Mouse (Mus musculus) heart, postnatal 25 days (tissue): ENCODE data around the gene Cyb5r3. TPM values are rescaled to one million over a fixed set of nuclear protein-coding genes. Genes with fewer than 3 reads are reported as not detected.
A peak's percentile ranks its signal among the peaks of the same experiment; 100 is the strongest.
"Not testable (repeated sequence)": the region's sequence is repeated elsewhere in the genome, so short reads cannot be mapped to it uniquely, and the experiment has no call there.

Experiments used
- DNase-seq: peaks from one replicate; pipeline ENCODE4 v3.0.0; 2022; ENCODE audit warnings: low spot score
- intact Hi-C: fragments of 180-260 bp; cut with DNase I; formaldehyde crosslinking; loops from one replicate; pipeline ENCODE4 v1.15.1; 2025
- total RNA-seq, 2 experiments: library from RNA; stranded (reverse); gene quantifications; 2 replicates each; pipeline ENCODE4 v1.2.3; 2021

The Cyb5r3 gene
- total RNA-seq, 2 experiments from 2014 or later = 80.4 to 85.5 TPM

DNA sequence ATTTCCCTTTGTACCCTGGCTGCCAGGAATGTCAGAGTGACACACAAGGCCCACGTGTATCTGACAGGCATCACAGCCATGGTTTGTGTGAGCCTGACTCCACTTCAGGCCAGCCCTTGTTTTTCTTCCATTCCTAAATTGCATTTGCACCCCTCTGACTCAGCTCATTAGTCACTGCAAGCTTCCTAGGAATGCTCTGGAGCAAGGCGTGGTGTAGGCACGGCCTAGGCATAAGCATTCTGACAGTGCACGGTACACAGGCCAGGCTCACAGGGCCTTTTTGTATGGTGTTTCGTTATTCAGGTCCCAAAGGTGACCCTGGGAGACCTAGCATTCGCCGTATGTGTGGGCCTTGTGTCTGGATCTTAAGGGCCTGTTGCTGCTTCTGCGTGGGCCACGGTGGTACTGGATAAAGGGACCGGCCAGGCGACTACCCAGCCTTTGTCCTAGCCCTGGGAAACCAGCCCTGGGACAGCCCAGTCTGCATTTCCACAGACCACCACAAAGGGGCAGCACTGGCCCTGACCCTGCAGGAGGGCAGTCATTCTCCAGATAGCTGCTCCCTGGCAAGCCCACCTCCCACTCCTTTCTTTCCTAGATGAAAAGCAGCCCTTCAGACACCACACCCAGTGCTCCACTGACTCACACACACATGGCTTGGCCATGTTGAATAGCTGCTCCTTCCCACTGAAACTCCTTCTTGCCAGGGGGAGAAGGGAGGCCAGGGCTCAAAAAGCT is 15.3 kb downstream of the Cyb5r3 start:
- DNase-seq = peak; percentile 62
- intact Hi-C loops = loop anchor here (5.0 kb wide), 2 partner anchors 50 to 360 kb away; no protein-coding TSS in a partner anchor

- intact Hi-C loops = loop anchor here (1.0 to 5.0 kb wide), 3 partner anchors 51 to 361 kb away; no protein-coding TSS in a partner anchor
- no peak for DNase-seq
These were observed 16.5 kb downstream of the Cyb5r3 start for GRCm38 (mm10) chr15:83155672-83156419.

DNA sequence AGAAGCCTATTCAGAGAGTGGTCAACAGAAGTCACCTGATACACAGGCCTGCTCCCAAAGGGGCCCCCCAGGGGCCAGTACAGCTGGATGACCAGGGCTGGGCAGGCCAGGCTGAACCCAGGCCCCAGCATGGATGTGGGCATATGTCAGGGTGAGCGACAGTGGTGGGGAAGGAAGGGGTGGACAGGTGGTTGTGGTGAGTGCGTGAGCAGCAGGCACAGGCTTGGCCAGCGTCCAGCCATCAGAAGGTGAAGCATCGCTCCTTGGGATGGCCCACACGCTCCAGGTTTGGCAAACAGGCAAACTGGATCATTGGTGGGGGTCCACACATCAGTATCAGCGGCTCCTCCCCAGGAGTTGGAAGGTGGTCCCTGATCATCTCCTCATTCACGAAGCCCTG is 18.1 kb downstream of the Cyb5r3 start:
- intact Hi-C loops = no loop called here
- no peak for DNase-seq

- intact Hi-C loops = no loop called here
- DNase-seq = no peak
These were observed 21.7 kb downstream of the Cyb5r3 start for GRCm38 (mm10) chr15:83150694-83151093.

DNA sequence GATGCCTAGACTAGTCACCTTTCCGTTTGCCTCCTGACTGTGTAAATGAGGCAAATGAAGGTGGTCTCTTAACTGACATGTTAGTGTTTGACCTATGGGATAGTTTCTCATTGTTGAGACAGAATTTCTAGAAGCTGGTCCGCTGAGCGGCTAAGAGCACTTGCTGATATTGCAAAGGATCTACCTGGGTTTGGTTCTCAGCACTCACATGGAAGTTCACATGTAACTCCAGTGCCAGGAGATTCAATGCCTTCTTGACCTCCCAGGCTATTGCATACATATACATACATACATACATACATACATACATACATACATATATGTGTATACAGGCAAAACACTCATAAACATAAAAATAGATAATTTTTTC is 22.3 kb downstream of the Cyb5r3 start:
- DNase-seq = no peak
- intact Hi-C loops = no loop called here

GRCm38 (mm10) chr15:83149196-83150072 is 23.0 kb downstream of the Cyb5r3 start, which contains the start of gene Poldip3:
Poldip3 (minus strand) TSS chr15:83149384.
- peak; percentile 95 for DNase-seq
- intact Hi-C loops = loop anchor here (2.0 kb wide), 1 partner anchor 23 kb away; the partner anchor contains the start of gene Cyb5r3

DNA sequence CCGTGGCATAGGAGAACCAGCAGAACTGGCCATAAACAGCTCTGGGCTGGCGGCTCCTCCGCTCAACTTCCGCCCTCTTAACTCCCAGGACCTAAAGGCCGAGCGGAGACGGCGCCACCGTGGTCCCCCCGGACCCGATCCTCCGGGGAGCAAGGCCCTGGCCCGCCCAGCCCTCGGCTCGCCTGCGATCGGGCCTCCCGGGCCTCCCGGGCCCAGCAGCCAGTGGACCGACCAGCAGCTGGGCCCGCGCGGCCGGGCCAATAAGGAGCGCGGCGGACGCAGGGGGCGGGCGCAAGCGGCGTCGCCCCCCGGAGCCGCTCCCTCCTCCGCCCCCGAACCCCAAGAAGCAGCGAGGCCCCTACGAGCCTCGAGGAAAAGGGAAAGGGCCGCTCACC is 23.6 kb downstream of the Cyb5r3 start:
- intact Hi-C loops = loop anchor here (2.0 kb wide), 1 partner anchor 24 kb away; the partner anchor contains the start of gene Cyb5r3

GRCm38 (mm10) chr15:83148395-83148794 is 24.0 kb downstream of the Cyb5r3 start:
- no peak for DNase-seq
- intact Hi-C loops = loop anchor here (2.0 kb wide), 1 partner anchor 24 kb away; the partner anchor contains the start of gene Cyb5r3

More for the DNA sequence above, 23.6 kb downstream of the Cyb5r3 start:
- no peak for DNase-seq

- intact Hi-C loops = loop anchor here (2.0 kb wide), 1 partner anchor 21 kb away; no protein-coding TSS in a partner anchor
- no peak for DNase-seq
These were observed 26.9 kb downstream of the Cyb5r3 start for GRCm38 (mm10) chr15:83145541-83145940.

DNA sequence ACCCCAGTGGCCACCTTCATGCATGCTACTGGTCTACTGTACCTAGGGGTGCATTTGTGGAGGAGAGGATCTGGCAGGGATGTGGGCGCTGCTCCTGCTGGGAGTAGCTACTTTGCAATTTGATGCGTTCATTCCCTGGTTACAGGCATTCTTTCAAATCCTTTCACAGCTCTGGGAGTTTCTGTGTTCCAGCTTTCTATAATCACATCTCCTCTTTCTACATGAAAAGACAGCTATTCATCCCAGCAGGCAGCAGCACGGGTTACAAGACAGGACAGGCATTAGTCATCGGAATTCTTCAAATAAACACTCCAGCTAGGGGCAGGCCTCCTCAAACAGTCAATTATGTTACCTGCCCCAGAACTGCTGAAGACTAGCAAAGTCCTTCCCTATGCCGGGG is 29.5 kb downstream of the Cyb5r3 start:
- DNase-seq = no peak
- intact Hi-C loops = no loop called here

- no peak for DNase-seq
- intact Hi-C loops = no loop called here
These were observed 36.7 kb downstream of the Cyb5r3 start for GRCm38 (mm10) chr15:83135654-83136053.

GRCm38 (mm10) chr15:83134671-83135070 is 37.7 kb downstream of the Cyb5r3 start:
- no peak for DNase-seq

GRCm38 (mm10) chr15:83129530-83130231 is 42.7 kb downstream of the Cyb5r3 start:
- intact Hi-C loops = no loop called here
- no peak for DNase-seq

More at GRCm38 (mm10) chr15:83134671-83135070, 37.7 kb downstream of the Cyb5r3 start:
- intact Hi-C loops = no loop called here

DNA sequence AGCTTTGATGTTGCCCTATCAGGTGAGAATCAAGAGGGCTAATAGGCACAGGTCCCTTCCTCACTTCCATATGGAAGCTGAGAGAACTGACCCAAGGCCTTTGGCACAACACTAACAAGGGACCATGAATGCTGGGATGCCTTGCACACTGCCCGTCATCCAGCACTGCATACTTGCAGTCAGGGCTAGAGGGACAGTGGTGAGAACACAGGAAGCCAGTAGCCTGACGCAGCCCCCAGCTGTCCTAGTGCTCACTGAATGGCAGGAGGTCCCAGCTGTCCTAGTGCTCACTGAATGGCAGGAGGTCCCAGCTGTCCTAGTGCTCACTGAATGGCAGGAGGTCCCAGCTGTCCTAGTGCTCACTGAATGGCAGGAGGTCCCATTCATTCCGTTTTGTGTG is 45.4 kb downstream of the Cyb5r3 start:
- intact Hi-C loops, DNase-seq: not testable (repeated sequence)

DNA sequence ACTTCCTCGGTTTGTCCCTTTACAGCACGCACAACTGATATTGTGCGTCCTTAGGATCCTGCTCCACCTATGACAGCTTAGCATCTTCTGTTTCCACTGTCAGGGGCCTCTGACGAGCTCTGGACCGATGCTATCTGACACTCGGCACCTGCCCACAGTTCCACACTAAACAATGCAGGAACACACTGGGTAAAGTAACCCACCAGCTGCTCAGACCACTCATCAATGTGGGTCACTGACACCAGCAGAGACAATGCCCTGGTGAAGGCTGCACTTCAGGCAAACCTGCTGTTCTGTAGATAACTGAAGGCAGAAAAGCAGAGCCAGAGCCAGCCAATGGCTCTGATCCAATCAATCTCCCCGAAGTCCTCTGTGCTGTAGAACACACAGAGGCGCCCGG is 45.8 kb downstream of the Cyb5r3 start:
- intact Hi-C loops = no loop called here
- DNase-seq = no peak

DNA sequence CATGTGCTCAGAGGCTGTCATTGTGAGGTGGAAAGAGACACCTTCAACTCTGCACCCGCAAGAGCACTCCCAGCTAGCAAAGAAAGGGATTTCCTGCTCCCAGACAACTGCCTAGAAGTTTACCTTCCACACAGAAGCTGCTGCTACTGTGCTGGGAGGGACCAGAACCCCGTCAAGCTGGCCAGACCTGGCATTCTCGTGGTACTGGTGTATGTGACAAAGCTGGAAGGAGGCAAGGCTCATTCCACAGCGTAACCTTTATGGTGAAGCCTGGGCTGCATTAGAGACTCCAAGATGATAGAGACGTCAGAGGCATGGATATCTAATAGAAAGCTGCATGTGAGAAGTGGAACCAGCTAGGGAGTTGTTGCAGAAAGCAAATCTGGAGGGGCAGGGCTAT is 47.8 kb downstream of the Cyb5r3 start:
- no peak for DNase-seq
- intact Hi-C loops = loop anchor here (2.0 kb wide), 1 partner anchor 20 kb away; no protein-coding TSS in a partner anchor

DNA sequence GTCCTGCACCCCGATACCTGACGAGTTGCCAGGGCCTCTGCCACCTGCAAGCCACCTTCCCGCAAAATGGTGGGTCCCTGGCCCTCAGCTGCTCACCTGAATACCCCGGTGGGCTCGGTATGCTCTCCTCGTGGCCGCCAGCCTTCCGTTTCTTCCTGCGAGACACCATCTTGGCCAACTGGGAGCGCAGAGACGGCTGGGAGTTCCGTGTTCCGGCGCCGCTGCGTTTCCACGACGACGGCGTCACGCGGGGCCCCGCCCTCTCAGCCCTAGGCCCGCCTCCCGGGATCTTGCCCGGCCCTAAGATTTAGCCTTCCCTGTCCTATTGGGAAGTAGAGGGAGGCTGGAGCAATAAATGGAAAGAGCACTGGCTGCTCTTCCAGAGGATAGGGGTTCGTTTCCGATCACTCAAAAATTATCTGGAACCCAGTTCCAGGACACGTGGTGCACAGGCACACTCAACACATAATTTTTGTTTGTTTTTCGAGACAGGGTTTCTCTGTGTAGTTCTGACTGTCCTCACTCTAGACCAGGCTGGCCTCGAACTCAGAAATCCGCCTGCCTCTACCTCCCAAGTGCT is 49.7 kb downstream of the Cyb5r3 start, which contains the start of gene Rrp7a:
TSS of gene Rrp7a (minus strand) at position 236 of the 580 bp plus-strand sequence.
- intact Hi-C loops = no loop called here
- peak; percentile 88 for DNase-seq

- intact Hi-C loops = no loop called here
- no peak for DNase-seq
These were observed 50.5 kb downstream of the Cyb5r3 start for GRCm38 (mm10) chr15:83121709-83122565.
